In the genomic region with DNA sequence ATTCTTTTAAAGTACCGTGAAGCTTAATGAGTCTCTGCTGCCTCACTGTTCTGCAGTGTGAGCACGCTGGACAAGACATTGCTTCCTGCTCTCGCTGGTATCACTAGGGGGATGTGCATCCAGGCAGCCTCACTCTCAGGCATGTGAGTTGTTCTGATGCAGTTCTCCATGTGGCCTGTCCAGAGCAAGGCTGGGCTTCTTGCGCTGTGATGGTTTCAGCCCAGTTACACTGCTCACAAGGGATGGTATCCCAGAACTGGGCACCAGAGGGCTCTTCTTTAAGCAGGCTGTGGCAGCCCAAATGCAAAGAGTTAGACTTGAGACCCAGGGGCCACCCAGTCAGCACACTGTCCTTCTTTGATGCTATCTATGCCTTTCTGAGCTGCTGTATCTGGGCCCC, we compare ENCODE assay signal across 15 mouse cellular contexts.
DNase-seq lines count a peak whose midpoint lies in the region; ATAC-seq lines count a peak whose summit lies in the region.
"Had no signal": no experiment of that assay in that cellular context is flagged by ENCODE, and none has a peak within 500 bp of the region (broad histone marks: within the 10 kb centered on the region; RNA-seq: fewer than 3 reads in every experiment).

No protein-coding gene starts in this region.

- peak; percentile 21 for DNase-seq in embryo, embryonic 10 days (ENCODE audit: low spot score)
- no peak for DNase-seq in embryo, embryonic 9.5 days (ENCODE audit: extremely low spot score)
- peak; percentile 35 for DNase-seq in left cerebral cortex, postnatal 4 days
- DNase-seq in left cerebral cortex, adult 8-10 months (ENCODE audit: low spot score in 2 of 2), result no peak
- DNase-seq in 3T3-L1 (ENCODE audit: low read depth, low spot score), result peak; percentile 31
- no peak for DNase-seq in thymus, postnatal 4 days
- no peak for DNase-seq in c-Kit-positive CD71-positive TER-119-positive erythroid progenitor cells, embryonic 14.5 days (ENCODE audit: low spot score)
- DNase-seq: cerebellum, adult 8-10 months; gastrocnemius, adult 2 months; heart, adult 2 months; heart, postnatal 10 days; liver, embryonic 13.5 days; retina, postnatal 1 day had no signal

- 0 out of 2 replicates have a peak, but pooled peaks have one; percentile 23 for ATAC-seq in common myeloid progenitor, adult 5-6 weeks (replicated peaks; ENCODE audit: low read depth, poor library complexity, severe bottlenecking)
- ATAC-seq: forebrain, embryonic 16.5 days had no signal

- intact Hi-C loops in left cerebral cortex, postnatal 4 days (cut with DNase I), result no loop called here

Comparison
In these comparisons a context has a peak if more than half of its experiments do, and no peak if none do; other contexts are left out.
1. DNase-seq: peak in embryo, embryonic 10 days (single experiment), left cerebral cortex, postnatal 4 days (single experiment) and 3T3-L1 (single experiment); none in embryo, embryonic 9.5 days (single experiment), left cerebral cortex, adult 8-10 months (0 of 2), thymus, postnatal 4 days (single experiment) and c-Kit-positive CD71-positive TER-119-positive erythroid progenitor cells, embryonic 14.5 days (single experiment).